Mouse (Mus musculus) G1E (cell line): ENCODE measurements around the gene Scamp4.

Experiments
- CTCF ChIP-seq: IDR thresholded peaks from 2 replicates; pipeline ENCODE4 v1.5.1; 2012; ENCODE audit warnings: low read depth, low read length, inconsistent platforms, mixed read lengths
- TAL1 ChIP-seq: conservative IDR thresholded peaks from 2 replicates; pipeline ENCODE4 v1.6.1; 2012; ENCODE audit warnings: low read depth, low read length, inconsistent platforms, mixed read lengths

DNA sequence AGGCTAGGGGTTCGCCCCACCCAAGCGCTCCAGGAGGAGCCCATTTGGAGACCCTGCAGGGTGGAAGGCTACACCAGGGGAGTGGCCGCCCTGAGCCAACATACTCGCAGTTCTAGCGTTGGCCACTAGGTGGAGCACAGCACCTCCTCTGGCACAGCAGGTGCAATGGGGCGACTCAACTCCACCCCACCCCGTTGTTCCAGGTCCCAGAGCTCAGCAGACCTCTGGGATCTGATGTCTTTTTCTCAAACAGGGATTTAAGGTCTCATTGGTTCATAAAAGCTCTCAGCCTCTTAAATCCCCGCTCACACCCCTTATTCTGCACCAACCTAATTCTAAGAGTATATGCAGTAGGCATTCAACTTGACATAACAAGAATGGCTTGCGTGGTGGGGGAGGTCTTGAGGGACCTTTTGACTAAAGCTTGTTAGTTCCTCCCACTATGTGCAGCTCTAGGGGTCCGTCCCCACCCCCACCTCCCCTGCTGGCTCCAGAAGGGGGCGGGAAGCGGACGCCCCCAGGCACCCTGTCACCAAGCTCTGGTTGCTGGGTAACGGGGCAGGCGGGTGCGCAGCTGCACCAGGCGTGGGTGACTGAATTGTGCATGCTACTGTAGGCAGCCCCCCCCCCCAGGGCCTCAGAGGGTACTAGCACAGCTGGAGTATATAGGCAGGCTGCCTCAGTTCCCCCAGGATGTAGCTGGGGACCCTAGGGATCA lies 36.1 kb upstream of the Scamp4 start:
- TF ChIP-seq CTCF = peak; percentile 96
- TF ChIP-seq TAL1 = no peak
